Comparison of ENCODE assay signal across 20 mouse cellular contexts in the genomic region with DNA sequence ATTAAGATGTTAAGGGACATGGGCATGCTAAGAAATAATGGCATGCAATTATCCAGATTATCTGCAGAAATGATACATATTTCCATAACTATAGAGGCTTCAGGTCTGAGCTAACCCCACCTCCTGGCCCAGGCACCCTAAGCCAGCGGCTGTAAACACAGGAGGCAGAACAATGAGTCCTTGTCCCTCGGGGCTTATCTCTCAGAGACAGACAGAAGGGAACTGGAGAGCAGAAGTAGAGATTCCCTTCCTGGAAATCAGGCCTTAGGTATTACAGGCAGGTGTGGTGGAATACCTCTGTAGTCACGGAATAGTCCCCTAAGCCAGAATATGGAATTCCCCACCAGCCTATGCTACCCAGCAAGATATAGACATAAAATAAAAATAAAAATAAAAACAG. TPM values are rescaled to one million over a fixed set of nuclear protein-coding genes. Genes with fewer than 3 reads are reported as not detected.
DNase-seq lines count a peak whose midpoint lies in the region; ATAC-seq lines count a peak whose summit lies in the region.
"Had no signal": no experiment of that assay in that cellular context is flagged by ENCODE, and none has a peak within 500 bp of the region (broad histone marks: within the 10 kb centered on the region; RNA-seq: fewer than 3 reads in every experiment).

No protein-coding gene starts in this region.

- H3K27me3 ChIP-seq in heart, embryonic 12.5 days (replicated peaks): no peaks in the 10 kb centered on the region
- H3K27me3 ChIP-seq in intestine, embryonic 15.5 days (replicated peaks): no peaks in the 10 kb centered on the region
- no peaks in the 10 kb centered on the region for H3K27me3 ChIP-seq in liver, embryonic 13.5 days
- H3K27me3 ChIP-seq in kidney, embryonic 14.5 days (ENCODE audit: control insufficient read depth, insufficient read depth, low read length): no peaks in the 10 kb centered on the region
- H3K27me3 ChIP-seq: forebrain, embryonic 15.5 days had no signal

- H3K27ac ChIP-seq in heart, embryonic 12.5 days (ENCODE audit: poor library complexity, severe bottlenecking): no peak overlapping the region
- no peak overlapping the region; the same call in 1 of the 2 replicates for H3K27ac ChIP-seq in intestine, embryonic 15.5 days
- peak overlapping the region; percentile 37 for H3K27ac ChIP-seq in liver, embryonic 13.5 days
- no peak overlapping the region for H3K27ac ChIP-seq in kidney, embryonic 14.5 days (ENCODE audit: low read depth, low read length)
- H3K27ac ChIP-seq: forebrain, embryonic 15.5 days; hindbrain, embryonic 15.5 days; macrophage had no signal

- no peak for DNase-seq in heart, adult 11 months
- peak; percentile 48 for DNase-seq in liver, embryonic 13.5 days
- no peak for DNase-seq in MN1 (ENCODE audit: low spot score)
- DNase-seq in c-Kit-positive CD71-positive TER-119-positive erythroid progenitor cells, embryonic 14.5 days (ENCODE audit: low spot score): no peak
- DNase-seq: adrenal gland, adult 8-10 months; cerebellum, adult 18-20 months; cerebellum, postnatal 25 days; gastrocnemius, postnatal 36 days; kidney, adult 11 months; kidney, postnatal 4 days; right cerebral cortex, postnatal 25 days had no signal

- H3K36me3 ChIP-seq in heart, embryonic 12.5 days: no peaks in the 10 kb centered on the region
- H3K36me3 ChIP-seq in intestine, embryonic 15.5 days: no peaks in the 10 kb centered on the region
- H3K36me3 ChIP-seq in liver, embryonic 13.5 days: no peaks in the 10 kb centered on the region
- no peaks in the 10 kb centered on the region for H3K36me3 ChIP-seq in kidney, embryonic 14.5 days (ENCODE audit: control insufficient read depth, insufficient read depth, low read length)
- H3K36me3 ChIP-seq: forebrain, embryonic 15.5 days; hindbrain, embryonic 15.5 days had no signal

- no peak overlapping the region for H3K4me2 ChIP-seq in heart, embryonic 12.5 days
- no peak overlapping the region for H3K4me2 ChIP-seq in intestine, embryonic 15.5 days (replicated peaks)
- no peak overlapping the region for H3K4me2 ChIP-seq in liver, embryonic 13.5 days
- H3K4me2 ChIP-seq in kidney, embryonic 14.5 days (replicated peaks; ENCODE audit: low read depth, low read length): no peak overlapping the region
- H3K4me2 ChIP-seq: forebrain, embryonic 15.5 days; hindbrain, embryonic 15.5 days; midbrain, embryonic 11.5 days had no signal

- no peak overlapping the region for H3K9ac ChIP-seq in heart, embryonic 12.5 days
- no peak overlapping the region for H3K9ac ChIP-seq in intestine, embryonic 15.5 days
- no peak overlapping the region for H3K9ac ChIP-seq in liver, embryonic 13.5 days
- H3K9ac ChIP-seq in kidney, embryonic 14.5 days (ENCODE audit: low read depth, low read length): no peak overlapping the region
- H3K9ac ChIP-seq: forebrain, embryonic 15.5 days; hindbrain, embryonic 15.5 days had no signal

- 0 out of 2 replicates have a peak, but pooled peaks have one; percentile 58 for ATAC-seq in heart, embryonic 12.5 days (ENCODE audit: insufficient number of reproducible peaks, low FRiP score)
- ATAC-seq in intestine, embryonic 15.5 days: peak; percentile 43
- ATAC-seq in liver, embryonic 13.5 days (ENCODE audit: low read depth): peak; percentile 50
- ATAC-seq in megakaryocyte-erythroid progenitor cell, adult 5-6 weeks (replicated peaks; ENCODE audit: low FRiP score, low TSS enrichment, poor library complexity, severe bottlenecking): peak; percentile 80
- no peak for ATAC-seq in kidney, embryonic 14.5 days (ENCODE audit: low FRiP score, low TSS enrichment)
- ATAC-seq: activated CD4-positive, CD25-positive, alpha-beta regulatory T cell, adult 4 months; forebrain, embryonic 15.5 days had no signal

- 39% methylated on average over 3 of the region's 3 CpGs for WGBS in heart, embryonic 12.5 days
- 44% methylated on average over 3 of the region's 3 CpGs for WGBS in intestine, embryonic 15.5 days
- WGBS in liver, embryonic 13.5 days (ENCODE audit: insufficient replicate concordance): 9% methylated on average over 3 of the region's 3 CpGs
- WGBS in kidney, embryonic 14.5 days: 73% methylated on average over 3 of the region's 3 CpGs

- H3K4me3 ChIP-seq in heart, embryonic 12.5 days: no peak overlapping the region
- no peak overlapping the region for H3K4me3 ChIP-seq in intestine, embryonic 15.5 days (replicated peaks)
- H3K4me3 ChIP-seq in liver, embryonic 13.5 days (replicated peaks): no peak overlapping the region
- no peak overlapping the region for H3K4me3 ChIP-seq in kidney, embryonic 14.5 days (ENCODE audit: low read length)
- H3K4me3 ChIP-seq: forebrain, embryonic 15.5 days; hindbrain, embryonic 15.5 days had no signal

- peaks cover 8% of the 10 kb centered on the region; the same call in 1 of the 2 replicates for H3K4me1 ChIP-seq in heart, embryonic 12.5 days (replicated peaks)
- H3K4me1 ChIP-seq in intestine, embryonic 15.5 days (replicated peaks): peaks cover 11% of the 10 kb centered on the region; the same call in 1 of the 2 replicates
- H3K4me1 ChIP-seq in liver, embryonic 13.5 days (replicated peaks): peaks cover 76% of the 10 kb centered on the region
- H3K4me1 ChIP-seq in kidney, embryonic 14.5 days (ENCODE audit: control insufficient read depth, insufficient read depth, low read length): peaks cover 4% of the 10 kb centered on the region; the same call in 1 of the 2 replicates

- H3K9me3 ChIP-seq in heart, embryonic 12.5 days (replicated peaks): no peaks in the 10 kb centered on the region
- H3K9me3 ChIP-seq in intestine, embryonic 15.5 days: no peaks in the 10 kb centered on the region
- no peaks in the 10 kb centered on the region for H3K9me3 ChIP-seq in liver, embryonic 13.5 days (replicated peaks)
- H3K9me3 ChIP-seq in kidney, embryonic 14.5 days (ENCODE audit: control insufficient read depth, low read length): no peaks in the 10 kb centered on the region
- H3K9me3 ChIP-seq: forebrain, embryonic 15.5 days; hindbrain, embryonic 15.5 days had no signal

RNA-seq across cellular contexts. Expression of a gene that starts 11.0 kb away (rescaled TPM):
- 3.5 and 3.7 TPM in 2 replicates for polyA plus RNA-seq in heart, embryonic 12.5 days (2016; fragmentation: Nextera tagmentation; extraction: Ambion mirVana)
- polyA plus RNA-seq in intestine, embryonic 15.5 days (2015; fragmentation: Nextera tagmentation; extraction: Ambion mirVana): 3.3 and 3.7 TPM in 2 replicates
- 3.6 and 3.7 TPM in 2 replicates for polyA plus RNA-seq in liver, embryonic 13.5 days (2015; fragmentation: Nextera tagmentation; extraction: Ambion mirVana)
- 26.3 and 61.7 TPM in 2 replicates for total RNA-seq in megakaryocyte-erythroid progenitor cell, adult 5-6 weeks (2014; fragmentation: Nextera tagmentation)
- total RNA-seq in megakaryocyte-erythroid progenitor cell, adult 5-6 weeks (2017): 16.2 and 30.3 TPM in 2 replicates
- 5.6 and 6.0 TPM in 2 replicates for polyA plus RNA-seq in kidney, embryonic 14.5 days (2014; fragmentation: Nextera tagmentation; extraction: Ambion mirVana)
